Mouse (Mus musculus) liver, adult (tissue): Measurements from ENCODE around the gene Coq5.

ENCODE experiments used
- GATA4 ChIP-seq: IDR thresholded peaks from 2 replicates; pipeline ENCODE4 v1.6.1; 2014; ENCODE audit warnings: mild to moderate bottlenecking, low read length; ENCODE audit not compliant: insufficient replicate concordance

The Coq5 gene

GRCm38 (mm10) chr5:115319004-115319940 is 39.8 kb downstream of the Coq5 start:
- TF ChIP-seq GATA4 = peak; percentile 67; the same call in 1 of the 2 replicates

DNA sequence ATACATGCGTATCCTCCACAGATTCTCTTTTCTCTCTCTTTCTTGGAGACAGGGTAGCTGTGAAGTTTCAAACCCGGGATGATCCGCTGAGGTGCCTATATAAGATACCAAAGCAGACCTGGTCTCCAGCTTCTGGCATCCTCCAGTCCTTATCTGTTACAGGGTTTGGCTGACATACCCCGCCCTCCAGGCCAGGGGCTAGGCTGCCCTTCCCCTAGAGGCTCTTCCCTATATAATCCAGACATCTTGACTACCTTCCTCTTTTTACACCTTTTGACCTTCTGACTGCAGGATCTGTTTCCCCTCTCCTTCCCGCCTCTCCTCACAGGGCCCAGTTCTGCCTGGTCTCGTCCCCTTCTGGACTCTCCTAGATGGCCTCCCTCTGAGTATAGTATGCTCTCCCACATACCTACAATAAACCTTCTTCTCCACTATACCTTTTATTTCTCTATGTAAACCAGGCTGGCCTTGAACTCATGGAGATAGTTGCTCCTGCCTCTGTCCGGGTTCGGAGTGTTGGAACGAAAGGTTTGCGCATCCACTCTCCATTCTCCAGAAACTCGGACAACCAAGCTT is 46.9 kb downstream of the Coq5 start:
- TF ChIP-seq GATA4 = no peak

- no peak; the same call in 1 of the 2 replicates for TF ChIP-seq GATA4
These were observed 47.6 kb downstream of the Coq5 start, which contains the start of gene Srsf9 for GRCm38 (mm10) chr5:115326875-115327609. Gene Srsf9, plus strand, starts transcription at chr5:115327177.

- TF ChIP-seq GATA4 = no peak
These were observed 48.4 kb downstream of the Coq5 start for GRCm38 (mm10) chr5:115327610-115328548.

- no peak for TF ChIP-seq GATA4
These were observed 51.5 kb downstream of the Coq5 start for GRCm38 (mm10) chr5:115330955-115331354.

DNA sequence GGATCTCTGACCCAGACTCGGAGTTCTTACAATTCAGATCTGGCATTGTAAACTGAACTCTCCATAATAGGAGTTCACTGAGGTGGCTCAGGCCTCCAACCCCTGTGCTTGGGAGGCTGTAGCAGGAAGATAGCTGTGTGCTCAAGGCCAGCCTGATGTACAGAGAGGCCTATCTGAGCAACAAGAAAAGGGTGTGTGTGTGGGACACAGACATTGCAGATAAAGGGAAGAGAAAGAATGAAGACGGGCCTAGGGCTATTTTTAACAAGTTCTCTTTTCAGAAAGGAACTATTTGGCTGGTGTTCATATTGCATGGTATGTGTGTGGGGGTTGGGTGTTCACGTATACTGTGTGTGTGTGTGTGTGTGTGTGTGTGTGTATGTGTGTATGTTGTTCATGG is 54.2 kb downstream of the Coq5 start:
- TF ChIP-seq GATA4 = no peak

GRCm38 (mm10) chr5:115340007-115340406 is 60.5 kb downstream of the Coq5 start:
- TF ChIP-seq GATA4 = no peak

- TF ChIP-seq GATA4 = no peak; the same call in 1 of the 2 replicates
These were observed 61.3 kb downstream of the Coq5 start, which contains the start of the genes Gatc and Triap1 for GRCm38 (mm10) chr5:115340577-115341313. Gene Gatc, minus strand, starts transcription at chr5:115341178. Gene Triap1, plus strand, starts transcription at chr5:115341225.

DNA sequence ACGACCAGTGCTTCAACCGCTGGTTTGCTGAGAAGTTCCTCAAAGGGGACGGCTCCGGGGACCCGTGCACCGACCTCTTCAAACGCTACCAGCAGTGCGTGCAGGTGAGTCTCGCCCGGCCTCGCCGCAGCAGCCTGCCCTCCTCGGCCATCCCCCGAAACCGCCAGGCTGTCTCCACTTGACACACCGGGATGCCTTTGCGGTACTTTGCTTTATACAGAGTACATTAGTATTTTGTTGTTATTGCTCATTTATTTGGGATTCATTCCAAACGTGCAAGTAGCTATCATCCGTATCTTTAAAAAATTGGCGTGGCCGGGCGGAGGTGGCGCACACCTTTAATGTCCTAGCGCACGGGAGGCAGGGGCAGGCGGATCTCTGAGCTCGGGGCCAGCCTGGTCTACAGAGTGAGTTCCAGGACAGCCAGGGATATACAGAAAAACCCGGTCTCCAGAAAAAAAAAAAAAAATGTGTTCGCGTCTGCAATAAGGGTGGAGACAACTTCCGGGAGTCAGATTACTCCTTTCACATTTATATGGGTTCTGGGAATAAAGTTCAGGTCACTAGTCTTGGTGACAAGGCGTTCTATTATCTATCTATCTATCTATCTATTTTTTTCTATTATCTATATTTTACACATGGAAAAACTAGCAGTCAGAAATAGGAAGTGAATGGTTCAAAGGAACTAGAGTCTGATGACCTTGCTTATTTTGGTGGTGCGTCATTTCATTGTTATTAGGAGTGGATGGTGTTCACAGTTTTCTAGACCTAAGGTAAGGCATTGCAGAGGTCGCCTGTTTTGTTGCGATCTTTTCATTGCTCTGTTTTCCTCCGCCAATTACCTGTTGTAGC is 62.1 kb downstream of the Coq5 start:
- TF ChIP-seq GATA4 = no peak
